Mouse (Mus musculus) forebrain, embryonic 16.5 days (tissue): ENCODE results near the gene Slc4a5. TPM values are rescaled to one million over a fixed set of nuclear protein-coding genes. Genes with fewer than 3 reads are reported as not detected.

ENCODE experiments used
- ATAC-seq: fragments of 200-750 bp; cut with Nextera tagmentation; 2 replicates; pipeline ENCODE4 v1.8.0; 2017; ENCODE audit warnings: mild to moderate bottlenecking, moderate library complexity
- H3K27ac ChIP-seq: fragments of 300-500 bp; sonication (generic); 2 replicates; pipeline ENCODE4 v1.5.1; 2014; ENCODE audit warnings: low read length, control low read depth
- H3K27me3 ChIP-seq: fragments of 300-500 bp; sonication (generic); replicated peaks from 2 replicates; pipeline ENCODE4 v1.6.1; 2014; ENCODE audit warnings: low read length; ENCODE audit not compliant: control insufficient read depth, insufficient read depth
- H3K36me3 ChIP-seq: fragments of 300-500 bp; sonication (generic); 2 replicates; pipeline ENCODE4 v1.6.1; 2014; ENCODE audit not compliant: control insufficient read depth, insufficient read depth
- H3K4me1 ChIP-seq: fragments of 300-500 bp; sonication (generic); replicated peaks from 2 replicates; pipeline ENCODE4 v1.6.1; 2014; ENCODE audit warnings: low read length; ENCODE audit not compliant: control insufficient read depth, insufficient read depth
- H3K4me2 ChIP-seq: fragments of 300-500 bp; sonication (generic); 2 replicates; pipeline ENCODE4 v1.6.1; 2014; ENCODE audit warnings: mild to moderate bottlenecking, low read length, control low read depth
- H3K4me3 ChIP-seq: fragments of 300-500 bp; sonication (generic); replicated peaks from 2 replicates; pipeline ENCODE4 v1.5.1; 2014; ENCODE audit warnings: mild to moderate bottlenecking, low read length, control low read depth
- H3K9ac ChIP-seq: fragments of 300-500 bp; sonication (generic); replicated peaks from 2 replicates; pipeline ENCODE4 v1.6.1; 2014; ENCODE audit warnings: low read depth, low read length, control low read depth
- H3K9me3 ChIP-seq: fragments of 300-500 bp; sonication (generic); 2 replicates; pipeline ENCODE4 v1.6.1; 2016; ENCODE audit warnings: low read length; ENCODE audit not compliant: control insufficient read depth
- WGBS: fragments of 180-500 bp; shearing (Covaris S2); extraction: QIAGEN DNeasy Blood & Tissue Kit; methylation state at CpG from one replicate; pipeline ENCODE4 v1.1.7; 2014; 5-methylcytosine and 5-hydroxymethylcytosine counted together
- polyA plus RNA-seq: library from polyadenylated mRNA; unstranded; fragments of >200 nt; fragmentation: Nextera tagmentation; extraction: Ambion mirVana; gene quantifications from 2 replicates; pipeline ENCODE4 v1.2.1, GENCODE M21; 2015

Gene Slc4a5
- polyA plus RNA-seq, 1 experiment from 2014 or later, result 0.52 TPM

GRCm38 (mm10) chr6:83245997-83246396, 26.4 kb downstream of the Slc4a5 start:
- Histone ChIP-seq H3K4me1 (no peaks in the 10 kb centered on the region), H3K36me3 (no peaks in the 10 kb centered on the region), H3K9ac (no peak overlapping the region), H3K27ac (no peak overlapping the region), H3K4me3 (no peak overlapping the region), H3K9me3 (no peaks in the 10 kb centered on the region), H3K4me2 (no peak overlapping the region), H3K27me3 (no peaks in the 10 kb centered on the region)
- no peak for ATAC-seq
- 100% methylated on average over 1 of the region's 1 CpGs for WGBS

- Histone ChIP-seq H3K4me2 (no peak overlapping the region), H3K36me3 (no peaks in the 10 kb centered on the region), H3K9ac (no peak overlapping the region), H3K4me1 (no peaks in the 10 kb centered on the region), H3K27me3 (no peaks in the 10 kb centered on the region), H3K27ac (no peak overlapping the region), H3K9me3 (no peaks in the 10 kb centered on the region), H3K4me3 (no peak overlapping the region)
- ATAC-seq, result no peak
- WGBS, result 90% methylated on average over 4 of the region's 4 CpGs
Measured at GRCm38 (mm10) chr6:83246750-83247149, 27.1 kb downstream of the Slc4a5 start.

GRCm38 (mm10) chr6:83247153-83247552, 27.5 kb downstream of the Slc4a5 start:
- Histone ChIP-seq H3K27ac (no peak overlapping the region), H3K36me3 (no peaks in the 10 kb centered on the region), H3K9ac (no peak overlapping the region), H3K4me1 (no peaks in the 10 kb centered on the region), H3K4me3 (no peak overlapping the region), H3K9me3 (no peaks in the 10 kb centered on the region), H3K4me2 (no peak overlapping the region), H3K27me3 (no peaks in the 10 kb centered on the region)
- ATAC-seq, result no peak
- WGBS, result 89% methylated on average over 2 of the region's 2 CpGs

GRCm38 (mm10) chr6:83254242-83254641, 34.6 kb downstream of the Slc4a5 start:
- no peaks in the 10 kb centered on the region for H3K4me1 ChIP-seq
- no peak overlapping the region for H3K27ac ChIP-seq
- H3K9ac ChIP-seq, result no peak overlapping the region
- no peak for ATAC-seq
- H3K36me3 ChIP-seq, result no peaks in the 10 kb centered on the region
- no peaks in the 10 kb centered on the region for H3K27me3 ChIP-seq
- H3K4me3 ChIP-seq, result no peak overlapping the region
- WGBS, result 51% methylated on average over 7 of the region's 7 CpGs
- H3K4me2 ChIP-seq, result no peak overlapping the region
- no peaks in the 10 kb centered on the region for H3K9me3 ChIP-seq

- WGBS, result 100% methylated on average over 1 of the region's 1 CpGs
- Histone ChIP-seq H3K4me1 (peaks cover 6% of the 10 kb centered on the region), H3K9ac (no peak overlapping the region), H3K4me3 (no peak overlapping the region), H3K9me3 (no peaks in the 10 kb centered on the region), H3K27ac (no peak overlapping the region), H3K27me3 (no peaks in the 10 kb centered on the region), H3K4me2 (no peak overlapping the region), H3K36me3 (no peaks in the 10 kb centered on the region)
- no peak for ATAC-seq
Measured at GRCm38 (mm10) chr6:83264516-83264915, 44.9 kb downstream of the Slc4a5 start.

GRCm38 (mm10) chr6:83265253-83265652, 45.6 kb downstream of the Slc4a5 start:
- no peaks in the 10 kb centered on the region for H3K27me3 ChIP-seq
- H3K27ac ChIP-seq, result no peak overlapping the region
- no peak overlapping the region for H3K9ac ChIP-seq
- H3K4me2 ChIP-seq, result no peak overlapping the region
- no peaks in the 10 kb centered on the region for H3K36me3 ChIP-seq
- ATAC-seq, result no peak
- H3K4me1 ChIP-seq, result peaks cover 6% of the 10 kb centered on the region
- no peaks in the 10 kb centered on the region for H3K9me3 ChIP-seq
- no peak overlapping the region for H3K4me3 ChIP-seq

- no peaks in the 10 kb centered on the region for H3K27me3 ChIP-seq
- peaks cover 6% of the 10 kb centered on the region for H3K4me1 ChIP-seq
- no peak for ATAC-seq
Measured at GRCm38 (mm10) chr6:83265653-83266052, 46.0 kb downstream of the Slc4a5 start.

GRCm38 (mm10) chr6:83267616-83268015, 48.0 kb downstream of the Slc4a5 start:
- Histone ChIP-seq H3K27ac (peak overlapping the region; percentile 69), H3K4me1 (peaks cover 6% of the 10 kb centered on the region), H3K4me2 (peak overlapping the region; percentile 45), H3K9me3 (no peaks in the 10 kb centered on the region), H3K27me3 (no peaks in the 10 kb centered on the region), H3K4me3 (peak overlapping the region; percentile 24), H3K36me3 (no peaks in the 10 kb centered on the region), H3K9ac (peak overlapping the region; percentile 43; the same call in 1 of the 2 replicates)
- ATAC-seq, result no peak
- 57% methylated on average over 4 of the region's 4 CpGs for WGBS

More at GRCm38 (mm10) chr6:83265653-83266052, 46.0 kb downstream of the Slc4a5 start:
- no peaks in the 10 kb centered on the region for H3K9me3 ChIP-seq
- H3K36me3 ChIP-seq, result no peaks in the 10 kb centered on the region
- H3K4me3 ChIP-seq, result no peak overlapping the region
- no peak overlapping the region for H3K27ac ChIP-seq
- no peak overlapping the region for H3K9ac ChIP-seq
- H3K4me2 ChIP-seq, result no peak overlapping the region
- WGBS, result 70% methylated on average over 4 of the region's 4 CpGs

- peak; percentile 95 for ATAC-seq
- peaks cover 6% of the 10 kb centered on the region for H3K4me1 ChIP-seq
- H3K4me2 ChIP-seq, result peak overlapping the region; percentile 45
- peak overlapping the region; percentile 52 for H3K9ac ChIP-seq
- H3K4me3 ChIP-seq, result peak overlapping the region; percentile 45
- no peaks in the 10 kb centered on the region for H3K27me3 ChIP-seq
- H3K9me3 ChIP-seq, result no peaks in the 10 kb centered on the region
- 2% methylated on average over 28 of the region's 28 CpGs for WGBS
- peak overlapping the region; percentile 68 for H3K27ac ChIP-seq
- H3K36me3 ChIP-seq, result no peaks in the 10 kb centered on the region
Measured at GRCm38 (mm10) chr6:83268144-83269010, 48.7 kb downstream of the Slc4a5 start.
